Mouse (Mus musculus) layer of hippocampus, adult 8-10 months (tissue): Measurements from ENCODE around the gene Polr3e. TPM values are rescaled to one million over a fixed set of nuclear protein-coding genes. Genes with fewer than 3 reads are reported as not detected.
A peak's percentile ranks its signal among the peaks of the same experiment; 100 is the strongest.

ENCODE experiments used
- DNase-seq, 2 experiments: peaks; one replicate each; pipeline ENCODE4 v3.0.0; 2022; ENCODE audit warnings: low spot score in 2 of 2
- total RNA-seq, 4 experiments: library from RNA; stranded (reverse); gene quantifications; 2 replicates each; pipeline ENCODE4 v1.2.4; 2022

The Polr3e gene
- 10 to 100 TPM; 26.5 to 30.1 (median 29.6) TPM for total RNA-seq

GRCm38 (mm10) chr7:120917592-120918461 is at the start of gene Polr3e:
Gene Polr3e, plus strand, starts transcription at chr7:120917744.
- peak; percentile 98 to 100 for DNase-seq

- no peak for DNase-seq
Observed at GRCm38 (mm10) chr7:120869883-120870282, 47.7 kb upstream of the Polr3e start.

GRCm38 (mm10) chr7:120870431-120871008 is 47.0 kb upstream of the Polr3e start:
- DNase-seq: no peak

- no peak for DNase-seq
Observed at GRCm38 (mm10) chr7:120873083-120873482, 44.5 kb upstream of the Polr3e start.

- no peak for DNase-seq
Observed at GRCm38 (mm10) chr7:120874021-120874420, 43.5 kb upstream of the Polr3e start.

- DNase-seq: no peak
Observed at GRCm38 (mm10) chr7:120874764-120875539, 42.6 kb upstream of the Polr3e start.

- DNase-seq: no peak
Observed at GRCm38 (mm10) chr7:120875540-120876388, 41.8 kb upstream of the Polr3e start.

GRCm38 (mm10) chr7:120878271-120878670 is 39.3 kb upstream of the Polr3e start:
- no peak for DNase-seq

- DNase-seq: no peak
Observed at GRCm38 (mm10) chr7:120879972-120880371, 37.6 kb upstream of the Polr3e start.

GRCm38 (mm10) chr7:120880770-120881169 is 36.8 kb upstream of the Polr3e start:
- no peak for DNase-seq

- DNase-seq: no peak
Observed at GRCm38 (mm10) chr7:120881451-120881850, 36.1 kb upstream of the Polr3e start.

- no peak for DNase-seq
Observed at GRCm38 (mm10) chr7:120882674-120883073, 34.9 kb upstream of the Polr3e start.

GRCm38 (mm10) chr7:120883523-120884290 is 33.8 kb upstream of the Polr3e start:
- no peak for DNase-seq

- no peak for DNase-seq
Observed at GRCm38 (mm10) chr7:120884746-120885145, 32.8 kb upstream of the Polr3e start.

- no peak for DNase-seq
Observed at GRCm38 (mm10) chr7:120893123-120893522, 24.4 kb upstream of the Polr3e start.

- no peak for DNase-seq
Observed at GRCm38 (mm10) chr7:120897054-120897453, 20.5 kb upstream of the Polr3e start.

GRCm38 (mm10) chr7:120897711-120898335 is 19.7 kb upstream of the Polr3e start:
- DNase-seq: no peak

- DNase-seq: no peak
Observed at GRCm38 (mm10) chr7:120900191-120900590, 17.4 kb upstream of the Polr3e start.

- no peak for DNase-seq
Observed at GRCm38 (mm10) chr7:120901701-120902100, 15.8 kb upstream of the Polr3e start.

- no peak for DNase-seq
Observed at GRCm38 (mm10) chr7:120902931-120903330, 14.6 kb upstream of the Polr3e start.
